Mouse (Mus musculus) forelimb bud, embryonic 11.5 days (tissue): ENCODE measurements around the gene Nsun2.

ENCODE experiments used
- DNase-seq: peaks from one replicate; pipeline ENCODE4 v3.0.0-alpha.2; 2012; ENCODE audit warnings: low read depth, low spot score

Gene Nsun2

GRCm38 (mm10) chr13:69524158-69524530, 9.4 kb upstream of the Nsun2 start:
- DNase-seq: no peak

- no peak for DNase-seq
Measured at GRCm38 (mm10) chr13:69525867-69526266, 7.7 kb upstream of the Nsun2 start.

GRCm38 (mm10) chr13:69528531-69528930, 5.0 kb upstream of the Nsun2 start:
- DNase-seq: no peak

GRCm38 (mm10) chr13:69530156-69530555, 3.4 kb upstream of the Nsun2 start:
- DNase-seq: no peak

- no peak for DNase-seq
Measured at GRCm38 (mm10) chr13:69530951-69531350, 2.6 kb upstream of the Nsun2 start.

- DNase-seq: no peak
Measured at GRCm38 (mm10) chr13:69531431-69531830, 2.1 kb upstream of the Nsun2 start.

GRCm38 (mm10) chr13:69532101-69532892, 1.2 kb upstream of the Nsun2 start:
- no peak for DNase-seq

- DNase-seq: no peak
Measured at GRCm38 (mm10) chr13:69532893-69533404, 597 bp upstream of the Nsun2 start.

GRCm38 (mm10) chr13:69534334-69534653, 748 bp downstream of the Nsun2 start, which contains the start of gene Tent4a:
Gene Tent4a, minus strand, starts transcription at chr13:69534617.
- DNase-seq: no peak

GRCm38 (mm10) chr13:69534654-69535551, 1.4 kb downstream of the Nsun2 start:
- DNase-seq: peak; percentile 97

- DNase-seq: no peak
Measured at GRCm38 (mm10) chr13:69536021-69536420, 2.5 kb downstream of the Nsun2 start.

GRCm38 (mm10) chr13:69537366-69537765, 3.8 kb downstream of the Nsun2 start:
- DNase-seq: no peak

- DNase-seq: no peak
Measured at GRCm38 (mm10) chr13:69538327-69538726, 4.8 kb downstream of the Nsun2 start.

GRCm38 (mm10) chr13:69541209-69541608, 7.7 kb downstream of the Nsun2 start:
- DNase-seq: no peak

GRCm38 (mm10) chr13:69541776-69542175, 8.2 kb downstream of the Nsun2 start:
- no peak for DNase-seq

- DNase-seq: no peak
Measured at GRCm38 (mm10) chr13:69542571-69543352, 9.2 kb downstream of the Nsun2 start.

- no peak for DNase-seq
Measured at GRCm38 (mm10) chr13:69543595-69543994, 10.0 kb downstream of the Nsun2 start.

- peak; percentile 68 for DNase-seq
Measured at GRCm38 (mm10) chr13:69545019-69545418, 11.5 kb downstream of the Nsun2 start.

- DNase-seq: no peak
Measured at GRCm38 (mm10) chr13:69547488-69548180, 14.1 kb downstream of the Nsun2 start.

GRCm38 (mm10) chr13:69549980-69550379, 16.4 kb downstream of the Nsun2 start:
- DNase-seq: no peak

GRCm38 (mm10) chr13:69550831-69551230, 17.3 kb downstream of the Nsun2 start:
- DNase-seq: no peak
